Mouse (Mus musculus) MEL (cell line): ENCODE results near the gene Dnajb6. TPM values are rescaled to one million over a fixed set of nuclear protein-coding genes. Genes with fewer than 3 reads are reported as not detected.

Experiments used
- DNase-seq: peaks from one replicate; pipeline ENCODE4 v3.0.0; 2011; ENCODE audit warnings: low read depth, low spot score
- H3K27ac ChIP-seq: 2 replicates; pipeline ENCODE4 v1.5.1; 2012; ENCODE audit warnings: low read depth, mild to moderate bottlenecking, control low read depth, low read length, moderate library complexity; ENCODE audit not compliant: control insufficient read depth
- H3K27me3 ChIP-seq, 2 experiments: fragments of 150-350 bp in 1 of 2; sonication (generic) in 1 of 2; 2 replicates each; pipeline ENCODE4 v1.6.1; 2012; ENCODE audit warnings: low read length in 2 of 2, mild to moderate bottlenecking in 2 of 2, improper control_type of control experiment in 1 of 2, moderate library complexity in 1 of 2; ENCODE audit not compliant: insufficient read depth in 2 of 2, control insufficient read depth in 1 of 2
- H3K36me3 ChIP-seq, 2 experiments: 2 replicates each; pipeline ENCODE4 v1.6.1; 2012 to 2014; ENCODE audit warnings: low read length in 2 of 2, improper control_type of control experiment in 1 of 2, inconsistent platforms in 1 of 2, mild to moderate bottlenecking in 1 of 2; ENCODE audit not compliant: insufficient read depth in 2 of 2, control insufficient read depth in 1 of 2
- H3K4me1 ChIP-seq, 2 experiments: fragments of 150-350 bp in 1 of 2; sonication (generic) in 1 of 2; 2 replicates each; pipeline ENCODE4 v1.6.1; 2012; ENCODE audit warnings: low read length in 2 of 2, improper control_type of control experiment in 1 of 2, mild to moderate bottlenecking in 1 of 2; ENCODE audit not compliant: insufficient read depth in 2 of 2, control insufficient read depth in 1 of 2
- H3K4me3 ChIP-seq, 2 experiments: fragments of 150-350 bp in 1 of 2; sonication (generic) in 1 of 2; 2 replicates each; pipeline ENCODE4 v1.5.1; 2012; ENCODE audit warnings: low read depth in 2 of 2, low read length in 2 of 2, mild to moderate bottlenecking in 2 of 2, moderate library complexity in 2 of 2, control low read depth in 1 of 2, improper control_type of control experiment in 1 of 2; ENCODE audit not compliant: control insufficient read depth in 1 of 2, insufficient read depth in 1 of 2
- H3K79me2 ChIP-seq: 2 replicates; pipeline ENCODE4 v1.6.1; 2012; ENCODE audit warnings: mild to moderate bottlenecking, low read length, moderate library complexity; ENCODE audit not compliant: control insufficient read depth, poor library complexity, insufficient read depth
- H3K9ac ChIP-seq: 2 replicates; pipeline ENCODE4 v1.6.1; 2012; ENCODE audit warnings: low read depth, mild to moderate bottlenecking, control low read depth, low read length, moderate library complexity; ENCODE audit not compliant: control insufficient read depth, poor library complexity, severe bottlenecking
- H3K9me3 ChIP-seq: fragments of 150-350 bp; sonication (generic); replicated peaks from 2 replicates; pipeline ENCODE4 v1.6.1; 2012; ENCODE audit warnings: mild to moderate bottlenecking, low read length, improper control_type of control experiment, moderate library complexity; ENCODE audit not compliant: insufficient read depth
- BHLHE40 ChIP-seq: IDR thresholded peaks from 2 replicates; pipeline ENCODE4 v1.6.1; 2012; ENCODE audit warnings: low read depth, mild to moderate bottlenecking, inconsistent platforms, low read length, improper control_type of control experiment, borderline replicate concordance
- CHD1 ChIP-seq: IDR thresholded peaks from 2 replicates; pipeline ENCODE4 v1.6.1; 2012; ENCODE audit warnings: low read depth, mild to moderate bottlenecking, inconsistent platforms, low read length, improper control_type of control experiment
- E2F4 ChIP-seq: IDR thresholded peaks from 2 replicates; pipeline ENCODE4 v1.6.1; 2011; ENCODE audit warnings: low read depth, low read length, improper control_type of control experiment, borderline replicate concordance
- ELF1 ChIP-seq: IDR thresholded peaks from 2 replicates; pipeline ENCODE4 v1.6.1; 2014; ENCODE audit warnings: low read depth, mild to moderate bottlenecking, inconsistent platforms, low read length, improper control_type of control experiment, moderate library complexity
- GABPA ChIP-seq: IDR thresholded peaks from 2 replicates; pipeline ENCODE4 v1.6.1; 2012; ENCODE audit warnings: low read depth, mild to moderate bottlenecking, inconsistent platforms, low read length, improper control_type of control experiment, moderate library complexity
- GATA1 ChIP-seq: IDR thresholded peaks from 2 replicates; pipeline ENCODE4 v1.6.1; 2011; ENCODE audit warnings: low read depth, low read length, improper control_type of control experiment
- HCFC1 ChIP-seq: IDR thresholded peaks from 2 replicates; pipeline ENCODE4 v1.6.1; 2012; ENCODE audit warnings: low read depth, mild to moderate bottlenecking, inconsistent platforms, low read length, improper control_type of control experiment, moderate library complexity
- MXI1 ChIP-seq: IDR thresholded peaks from 2 replicates; pipeline ENCODE4 v1.6.1; 2011; ENCODE audit warnings: mild to moderate bottlenecking, low read depth, low read length, improper control_type of control experiment
- NELFE ChIP-seq: IDR thresholded peaks from 2 replicates; pipeline ENCODE4 v1.6.1; 2011; ENCODE audit warnings: low read depth, low read length, improper control_type of control experiment
- POLR2AphosphoS2 ChIP-seq: IDR thresholded peaks from 2 replicates; pipeline ENCODE4 v1.6.1; 2011; ENCODE audit warnings: low read length, improper control_type of control experiment
- RCOR1 ChIP-seq: IDR thresholded peaks from 2 replicates; pipeline ENCODE4 v1.6.1; 2012; ENCODE audit warnings: low read depth, mild to moderate bottlenecking, inconsistent platforms, low read length, improper control_type of control experiment
- SIN3A ChIP-seq: IDR thresholded peaks from 2 replicates; pipeline ENCODE4 v1.6.1; 2012; ENCODE audit warnings: low read length, improper control_type of control experiment, inconsistent platforms
- SMC3 ChIP-seq: IDR thresholded peaks from 2 replicates; pipeline ENCODE4 v1.6.1; 2011; ENCODE audit warnings: low read depth, low read length, improper control_type of control experiment
- TAL1 ChIP-seq: IDR thresholded peaks from 2 replicates; pipeline ENCODE4 v1.6.1; 2012; ENCODE audit warnings: mild to moderate bottlenecking, inconsistent platforms, low read length, moderate library complexity, mixed read lengths
- TBP ChIP-seq: IDR thresholded peaks from 2 replicates; pipeline ENCODE4 v1.8.0; 2011; ENCODE audit warnings: low read depth, low read length, improper control_type of control experiment
- TCF12 ChIP-seq: IDR thresholded peaks from 2 replicates; pipeline ENCODE4 v1.6.1; 2014; ENCODE audit warnings: low read depth, mild to moderate bottlenecking, inconsistent platforms, low read length, improper control_type of control experiment, moderate library complexity
- USF1 ChIP-seq: IDR thresholded peaks from 2 replicates; pipeline ENCODE4 v1.6.1; 2014; ENCODE audit warnings: low read depth, mild to moderate bottlenecking, inconsistent platforms, low read length, improper control_type of control experiment, moderate library complexity
- USF2 ChIP-seq, 2 experiments: IDR thresholded peaks; 2 replicates each; pipeline ENCODE4 v1.6.1; 2011 to 2012; ENCODE audit warnings: improper control_type of control experiment in 2 of 2, low read length in 2 of 2, borderline replicate concordance in 1 of 2, inconsistent platforms in 1 of 2, low read depth in 1 of 2, mild to moderate bottlenecking in 1 of 2; ENCODE audit not compliant: insufficient read depth in 1 of 2
- ZC3H11A ChIP-seq: IDR thresholded peaks from 2 replicates; pipeline ENCODE4 v1.6.1; 2012; ENCODE audit warnings: low read depth, mild to moderate bottlenecking, inconsistent platforms, low read length, improper control_type of control experiment
- ZNF384 ChIP-seq: IDR thresholded peaks from 2 replicates; pipeline ENCODE4 v1.6.1; 2012; ENCODE audit warnings: low read depth, mild to moderate bottlenecking, inconsistent platforms, low read length, improper control_type of control experiment
- polyA plus RNA-seq, 2 experiments: library from polyadenylated mRNA; stranded (reverse) in 1 of 2; unstranded in 1 of 2; fragments of >175 nt in 1 of 2; fragments of >200 nt in 1 of 2; gene quantifications; 2 replicates each; pipeline versions ENCODE4 v1.2.1 to v1.2.4; 2012; ENCODE audit warnings: low replicate concordance in 2 of 2, low read depth in 1 of 2; ENCODE audit not compliant: insufficient read length in 2 of 2, insufficient read depth in 1 of 2, missing spikeins in 1 of 2
- total RNA-seq: library from RNA; depleted of rRNA; stranded (reverse); fragments of 300-350 nt; gene quantifications from 2 replicates; pipeline ENCODE4 v1.2.3, GENCODE M21; 2012

Dnajb6 gene
- total and polyA plus RNA-seq, 3 experiments, result 131 to 157 TPM; not detected in 1

- H3K79me2 ChIP-seq, result peaks cover 65% of the 10 kb centered on the region
- DNase-seq, result no peak
- peaks cover 1 to 21% of the 10 kb centered on the region in 2 experiments; a peak in 3 of 4 replicates for H3K4me1 ChIP-seq
- H3K36me3 ChIP-seq, result peaks cover 11 to 23% of the 10 kb centered on the region in 2 experiments
- no peaks in the 10 kb centered on the region for H3K9me3 ChIP-seq
- H3K9ac ChIP-seq, result no peak overlapping the region
- no peak overlapping the region for H3K4me3 ChIP-seq
- no peak overlapping the region for H3K27ac ChIP-seq
- TF ChIP-seq BHLHE40, result no peak
- TF ChIP-seq USF1, result no peak
- TF ChIP-seq ZC3H11A, result no peak
- no peak for TF ChIP-seq USF2 (IDR thresholded peaks at IDR 0.05; ENCODE audit: borderline replicate concordance in 1 of 2, insufficient read depth in 1 of 2, low read depth in 1 of 2, low read length in 2 of 2)
- no peak for TF ChIP-seq ZNF384
- TF ChIP-seq TAL1, result no peak
- TF ChIP-seq TBP, result no peak
- TF ChIP-seq NELFE, result no peak
- no peak for TF ChIP-seq MXI1
- no peak for TF ChIP-seq CHD1
- TF ChIP-seq E2F4, result no peak
- TF ChIP-seq SMC3, result no peak
- no peak for TF ChIP-seq RCOR1
- no peak for TF ChIP-seq ELF1
- TF ChIP-seq POLR2AphosphoS2, result no peak
- no peak for TF ChIP-seq HCFC1
- TF ChIP-seq GABPA, result no peak
- TF ChIP-seq SIN3A, result no peak
- no peak for TF ChIP-seq TCF12
- H3K27me3 ChIP-seq, result no peaks in the 10 kb centered on the region
Observed at GRCm38 (mm10) chr5:29738076-29738475, 2.6 kb downstream of the Dnajb6 start.

GRCm38 (mm10) chr5:29740651-29741050 lies 5.2 kb downstream of the Dnajb6 start:
- peaks cover 5 to 14% of the 10 kb centered on the region in 2 experiments for H3K4me1 ChIP-seq
- no peak for DNase-seq
- peaks cover 20 to 22% of the 10 kb centered on the region in 2 experiments for H3K36me3 ChIP-seq

More at GRCm38 (mm10) chr5:29740651-29741050, 5.2 kb downstream of the Dnajb6 start:
- Histone ChIP-seq H3K4me3 (no peak overlapping the region), H3K27me3 (no peaks in the 10 kb centered on the region), H3K27ac (no peak overlapping the region), H3K9ac (no peak overlapping the region), H3K79me2 (peaks cover 82% of the 10 kb centered on the region), H3K9me3 (no peaks in the 10 kb centered on the region)
- no peak for TF ChIP-seq USF2 (IDR thresholded peaks at IDR 0.05; ENCODE audit: borderline replicate concordance in 1 of 2, insufficient read depth in 1 of 2, low read depth in 1 of 2, low read length in 2 of 2)
- no peak for TF ChIP-seq GATA1
